Mouse (Mus musculus) G1E (cell line): Measurements from ENCODE around the gene Rarres2. TPM values are rescaled to one million over a fixed set of nuclear protein-coding genes. Genes with fewer than 3 reads are reported as not detected.

Source experiments
- ATAC-seq: 2 replicates; pipeline ENCODE4 v1.8.0; 2016; ENCODE audit warnings: mild to moderate bottlenecking; ENCODE audit not compliant: insufficient number of reproducible peaks, poor library complexity, low FRiP score, severe bottlenecking; ENCODE audit errors: extremely low read depth
- DNase-seq: peaks from one replicate; pipeline ENCODE4 v3.0.0; 2012; ENCODE audit warnings: low spot score
- H3K27me3 ChIP-seq: 2 replicates; pipeline ENCODE4 v1.6.1; 2012; ENCODE audit warnings: mild to moderate bottlenecking, low read length, inconsistent platforms; ENCODE audit not compliant: insufficient read depth
- H3K36me3 ChIP-seq: replicated peaks from 2 replicates; pipeline ENCODE3; 2012; ENCODE audit warnings: mild to moderate bottlenecking, inconsistent platforms
- H3K4me1 ChIP-seq: 2 replicates; pipeline ENCODE4 v1.6.1; 2012; ENCODE audit warnings: low read depth, low read length, inconsistent platforms, mixed read lengths; ENCODE audit not compliant: insufficient read depth
- H3K4me3 ChIP-seq: 2 replicates; pipeline ENCODE4 v1.5.1; 2012; ENCODE audit warnings: low read depth, mild to moderate bottlenecking, inconsistent platforms, low read length, moderate library complexity, mixed read lengths
- H3K9me3 ChIP-seq: replicated peaks from 2 replicates; pipeline ENCODE4 v1.6.1; 2012; ENCODE audit warnings: inconsistent platforms
- CTCF ChIP-seq: IDR thresholded peaks from 2 replicates; pipeline ENCODE4 v1.5.1; 2012; ENCODE audit warnings: low read depth, low read length, inconsistent platforms, mixed read lengths
- GATA1 ChIP-seq: IDR thresholded peaks from 2 replicates; pipeline ENCODE4 v1.6.1; 2012; ENCODE audit warnings: borderline replicate concordance, low read length, inconsistent platforms, mixed read lengths
- GATA2 ChIP-seq: IDR thresholded peaks from 2 replicates; pipeline ENCODE4 v1.6.1; 2012; ENCODE audit warnings: low read depth, low read length, inconsistent platforms, borderline replicate concordance
- POLR2AphosphoS5 ChIP-seq: IDR thresholded peaks from 2 replicates; pipeline ENCODE4 v1.6.1; 2012; ENCODE audit warnings: low read depth, low read length, inconsistent platforms; ENCODE audit not compliant: insufficient replicate concordance
- TAL1 ChIP-seq: conservative IDR thresholded peaks from 2 replicates; pipeline ENCODE4 v1.6.1; 2012; ENCODE audit warnings: low read depth, low read length, inconsistent platforms, mixed read lengths
- polyA plus RNA-seq: library from polyadenylated mRNA; stranded (reverse); fragments of >175 nt; gene quantifications from 2 replicates; pipeline ENCODE4 v1.2.3, GENCODE M21; 2012
- total RNA-seq, 2 experiments: library from RNA; stranded (forward) in 1 of 2; stranded (reverse) in 1 of 2; fragments of 200-1000 nt in 1 of 2; fragments of >200 nt in 1 of 2; fragmentation: Nextera tagmentation in 1 of 2; gene quantifications; 2 replicates each; pipeline ENCODE4 v1.2.3; 2014 to 2017

The Rarres2 gene
- total and polyA plus RNA-seq, 3 experiments: 0.11 TPM; not detected in 2

DNA sequence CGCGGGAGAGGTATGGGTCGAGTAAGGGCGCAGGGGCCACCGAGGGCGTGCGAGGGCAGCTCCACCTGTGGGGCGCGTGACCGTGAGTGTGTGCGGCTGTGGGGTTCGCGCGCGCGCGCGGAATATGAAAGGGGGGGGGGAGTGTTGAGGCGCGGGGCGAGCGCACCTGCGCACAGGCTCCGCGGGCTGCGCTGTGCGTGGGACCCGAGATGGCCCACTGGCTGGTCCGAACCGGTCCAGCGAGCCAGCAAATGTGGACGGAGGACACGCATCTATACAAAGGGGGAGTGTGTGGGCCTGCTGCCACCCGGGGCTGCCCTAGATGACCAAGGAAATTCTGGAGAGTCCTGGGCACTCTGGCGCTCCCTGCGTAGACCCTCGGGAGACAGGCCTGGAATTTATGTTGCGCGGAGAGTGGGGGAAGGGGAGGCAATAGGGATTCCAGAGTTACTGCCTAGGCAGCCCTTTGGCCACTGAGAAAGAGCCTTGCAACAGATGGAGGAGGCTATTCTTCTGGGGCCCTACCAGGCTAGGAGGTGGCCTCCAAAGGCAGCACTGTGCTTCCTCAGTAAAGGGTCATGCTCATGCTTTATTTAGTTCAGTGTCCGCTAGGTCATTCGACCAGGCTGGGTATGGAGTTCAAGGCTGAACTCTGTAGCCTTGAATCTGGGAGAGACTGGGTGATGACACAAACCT is 21.6 kb upstream of the Rarres2 start:
- Histone ChIP-seq H3K27me3 (no peaks in the 10 kb centered on the region; the same call in 1 of the 2 replicates), H3K9me3 (no peaks in the 10 kb centered on the region; the same call in 1 of the 2 replicates), H3K36me3 (no peaks in the 10 kb centered on the region), H3K4me1 (no peaks in the 10 kb centered on the region), H3K4me3 (no peak overlapping the region)
- DNase-seq: no peak
- TF ChIP-seq CTCF (no peak), TAL1 (no peak), GATA1 (no peak), GATA2 (no peak), POLR2AphosphoS5 (no peak)
- no peak for ATAC-seq

DNA sequence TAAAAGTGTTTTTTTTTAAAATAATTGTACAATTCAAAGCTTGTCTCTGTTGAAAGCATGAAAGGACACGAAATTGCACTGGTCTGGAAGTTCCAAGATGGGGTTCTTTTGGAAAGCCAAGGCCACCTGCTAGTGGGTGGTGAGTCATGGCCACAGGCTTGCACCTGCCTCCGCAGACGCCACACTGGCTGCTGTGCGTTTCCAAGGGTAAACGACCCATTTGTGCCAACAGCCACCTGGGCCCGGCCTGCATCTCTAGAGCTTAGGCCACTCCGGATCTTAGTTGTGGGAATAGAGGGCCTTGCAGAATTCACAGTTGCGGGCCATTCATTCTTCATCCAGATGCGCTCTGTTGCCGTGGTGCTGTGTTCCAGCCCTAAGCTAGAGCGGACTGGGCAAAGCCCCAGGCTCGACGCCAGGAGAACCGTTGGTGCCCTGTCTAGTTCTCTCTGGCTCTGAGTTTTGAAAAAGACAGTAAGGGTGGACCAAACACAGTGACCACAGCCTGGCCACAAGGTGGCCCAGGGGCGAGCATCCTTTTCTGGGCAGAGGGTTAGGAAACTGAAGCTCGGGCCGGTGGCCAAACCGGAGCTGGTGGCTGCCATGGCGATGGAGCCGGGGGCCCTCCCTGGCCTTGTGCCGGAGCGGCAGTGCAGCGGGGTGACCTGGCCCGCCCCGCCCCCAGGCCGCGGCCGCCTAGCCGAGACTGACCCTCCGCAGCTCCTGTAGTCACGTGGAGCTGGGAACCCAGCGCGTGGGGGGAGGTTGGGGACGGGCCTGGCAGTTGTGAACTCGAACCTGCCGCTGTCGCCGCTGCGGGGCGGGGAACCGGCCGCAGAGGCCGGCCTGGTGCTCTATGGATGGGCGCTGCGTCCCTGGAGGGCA is 20.8 kb upstream of the Rarres2 start, which contains the start of the genes Repin1 and Gm44965:
Gene Repin1, plus strand, starts transcription at position 726 of the 885 bp plus-strand sequence.
Gene Gm44965, plus strand, starts transcription at position 784 of the 885 bp plus-strand sequence.
- DNase-seq: no peak
- Histone ChIP-seq H3K4me1 (no peaks in the 10 kb centered on the region), H3K36me3 (no peaks in the 10 kb centered on the region), H3K4me3 (no peak within 1 kb of the TSS), H3K9me3 (no peaks in the 10 kb centered on the region; the same call in 1 of the 2 replicates), H3K27me3 (no peaks in the 10 kb centered on the region; the same call in 1 of the 2 replicates)
- TF ChIP-seq GATA2: no peak
- TF ChIP-seq GATA1: no peak
- no peak for TF ChIP-seq CTCF
- TF ChIP-seq POLR2AphosphoS5: no peak
- no peak for TF ChIP-seq TAL1
- no peak for ATAC-seq

- H3K4me3 ChIP-seq: no peak overlapping the region
- ATAC-seq: no peak
- H3K27me3 ChIP-seq: no peaks in the 10 kb centered on the region; the same call in 1 of the 2 replicates
- H3K9me3 ChIP-seq: no peaks in the 10 kb centered on the region
- no peak for TF ChIP-seq GATA1
- no peak for TF ChIP-seq GATA2
- TF ChIP-seq POLR2AphosphoS5: no peak
- TF ChIP-seq CTCF: no peak
- no peak for TF ChIP-seq TAL1
- H3K4me1 ChIP-seq: no peaks in the 10 kb centered on the region
- H3K36me3 ChIP-seq: no peaks in the 10 kb centered on the region
- no peak for DNase-seq
These were observed 19.3 kb upstream of the Rarres2 start for GRCm38 (mm10) chr6:48591871-48592270.

GRCm38 (mm10) chr6:48591221-48591845 is 18.7 kb upstream of the Rarres2 start:
- Histone ChIP-seq H3K27me3 (no peaks in the 10 kb centered on the region; the same call in 1 of the 2 replicates), H3K36me3 (no peaks in the 10 kb centered on the region), H3K9me3 (no peaks in the 10 kb centered on the region), H3K4me3 (no peak overlapping the region), H3K4me1 (no peaks in the 10 kb centered on the region)
- no peak for TF ChIP-seq CTCF
- TF ChIP-seq GATA2: no peak
- TF ChIP-seq POLR2AphosphoS5: no peak
- no peak for TF ChIP-seq GATA1
- TF ChIP-seq TAL1: no peak
- ATAC-seq: no peak
- DNase-seq: no peak

GRCm38 (mm10) chr6:48589194-48589750 is 16.7 kb upstream of the Rarres2 start, which contains the start of gene Gm45021:
Gene Gm45021 (plus strand): TSS chr6:48589610.
- TF ChIP-seq CTCF: no peak
- H3K4me1 ChIP-seq: no peaks in the 10 kb centered on the region
- no peak for DNase-seq
- no peak within 1 kb of the TSS for H3K4me3 ChIP-seq
- 0 out of 2 replicates have a peak, but pooled peaks cover 2% of the 10 kb centered on the region for H3K9me3 ChIP-seq
- H3K27me3 ChIP-seq: no peaks in the 10 kb centered on the region; the same call in 1 of the 2 replicates
- ATAC-seq: no peak
- H3K36me3 ChIP-seq: no peaks in the 10 kb centered on the region

- Histone ChIP-seq H3K4me1 (no peaks in the 10 kb centered on the region), H3K36me3 (no peaks in the 10 kb centered on the region), H3K9me3 (0 out of 2 replicates have a peak, but pooled peaks cover 2% of the 10 kb centered on the region), H3K27me3 (no peaks in the 10 kb centered on the region), H3K4me3 (no peak overlapping the region)
- peak; percentile 26; the same call in 1 of the 2 replicates for TF ChIP-seq CTCF
- TF ChIP-seq POLR2AphosphoS5: no peak
- TF ChIP-seq GATA1: no peak
- TF ChIP-seq GATA2: no peak
- TF ChIP-seq TAL1: no peak
- ATAC-seq (no peak), DNase-seq (no peak)
These were observed 9.4 kb upstream of the Rarres2 start for GRCm38 (mm10) chr6:48582037-48582436.
